Mouse (Mus musculus) lung, embryonic 14.5 days (tissue): ENCODE measurements at regions not wholly inside any gene's neighbourhood (a gene's known extent, or its start where the extent isn't known, plus 50 kb on each side); places are given as distances from the start of the nearest gene placed in this dataset.

Experiments used
- ATAC-seq: fragments of 200-750 bp; cut with Nextera tagmentation; 2 replicates; pipeline ENCODE4 v1.8.0; 2017; ENCODE audit warnings: mild to moderate bottlenecking, moderate TSS enrichment, moderate library complexity; ENCODE audit not compliant: insufficient read depth
- DNase-seq: peaks from one replicate; pipeline ENCODE4 v3.0.0-alpha.2; 2015
- H3K27ac ChIP-seq: fragments of 300-500 bp; sonication (generic); 2 replicates; pipeline ENCODE4 v1.5.1; 2014; ENCODE audit warnings: low read depth, mild to moderate bottlenecking, moderate library complexity
- H3K27me3 ChIP-seq: fragments of 300-500 bp; sonication (generic); 2 replicates; pipeline ENCODE4 v1.6.1; 2014; ENCODE audit warnings: low read length, control low read depth; ENCODE audit not compliant: insufficient read depth
- H3K36me3 ChIP-seq: fragments of 300-500 bp; sonication (generic); 2 replicates; pipeline ENCODE4 v1.6.1; 2014; ENCODE audit warnings: control low read depth; ENCODE audit not compliant: insufficient read depth
- H3K4me1 ChIP-seq: fragments of 300-500 bp; sonication (generic); 2 replicates; pipeline ENCODE4 v1.6.1; 2014; ENCODE audit warnings: antibody characterized with exemption, control low read depth; ENCODE audit not compliant: insufficient read depth
- H3K4me2 ChIP-seq: fragments of 300-500 bp; sonication (generic); 2 replicates; pipeline ENCODE4 v1.6.1; 2014; ENCODE audit warnings: mild to moderate bottlenecking
- H3K4me3 ChIP-seq: fragments of 300-500 bp; sonication (generic); 2 replicates; pipeline ENCODE4 v1.5.1; 2014; ENCODE audit warnings: low read depth, low read length
- H3K9ac ChIP-seq: fragments of 300-500 bp; sonication (generic); 2 replicates; pipeline ENCODE4 v1.6.1; 2014
- H3K9me3 ChIP-seq: fragments of 300-500 bp; sonication (generic); 2 replicates; pipeline ENCODE4 v1.6.1; 2016; ENCODE audit warnings: low read depth, low read length, control low read depth
- CTCF ChIP-seq: IDR thresholded peaks from 2 replicates; pipeline ENCODE4 v1.5.1; 2016; ENCODE audit warnings: antibody characterized with exemption, low read depth
- WGBS: fragments of 180-500 bp; shearing (Covaris S2); extraction: QIAGEN DNeasy Blood & Tissue Kit; methylation state at CpG from one replicate; pipeline ENCODE4 v1.1.7; 2014; 5-methylcytosine and 5-hydroxymethylcytosine counted together

GRCm38 (mm10) chr12:6022490-6022889 is 647.0 kb upstream of the Klhl29 start:
- TF ChIP-seq CTCF = no peak
- 56% methylated on average over 2 of the region's 2 CpGs for WGBS
- no peaks in the 10 kb centered on the region for H3K9me3 ChIP-seq

DNA sequence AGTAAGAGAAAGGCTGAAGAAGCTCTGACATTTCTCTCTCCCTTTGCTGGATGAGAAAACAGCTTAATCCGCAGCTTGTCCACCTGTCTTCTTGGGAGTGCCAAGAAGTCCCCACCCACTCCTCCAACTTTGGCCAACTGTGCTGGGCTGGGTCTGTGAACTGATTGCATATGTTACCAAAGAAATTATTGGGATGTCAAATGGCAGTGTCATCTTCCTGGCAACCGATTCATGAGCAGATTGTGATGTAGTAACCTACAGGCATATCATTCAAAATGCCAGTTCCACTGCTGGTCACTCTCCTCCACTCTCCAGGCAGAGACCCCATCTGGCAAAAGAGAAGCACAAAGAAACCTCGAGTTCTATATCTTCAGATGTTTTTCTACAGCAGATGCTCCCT is 625.5 kb upstream of the Klhl29 start:
- Histone ChIP-seq H3K4me3 (no peak overlapping the region), H3K4me1 (no peaks in the 10 kb centered on the region), H3K9ac (no peak overlapping the region), H3K36me3 (no peaks in the 10 kb centered on the region), H3K27me3 (no peaks in the 10 kb centered on the region), H3K9me3 (no peaks in the 10 kb centered on the region), H3K27ac (no peak overlapping the region), H3K4me2 (no peak overlapping the region)
- no peak for ATAC-seq
- no peak for DNase-seq
- TF ChIP-seq CTCF = no peak
- WGBS = 64% methylated on average over 3 of the region's 3 CpGs

More at GRCm38 (mm10) chr12:6022490-6022889, 647.0 kb upstream of the Klhl29 start:
- no peak for DNase-seq
- H3K36me3 ChIP-seq = no peaks in the 10 kb centered on the region
- no peak overlapping the region for H3K4me3 ChIP-seq
- ATAC-seq = no peak
- H3K9ac ChIP-seq = no peak overlapping the region
- H3K4me1 ChIP-seq = no peaks in the 10 kb centered on the region
- H3K27me3 ChIP-seq = no peaks in the 10 kb centered on the region
- no peak overlapping the region for H3K4me2 ChIP-seq
- no peak overlapping the region for H3K27ac ChIP-seq

- WGBS = 83% methylated on average over 5 of the region's 5 CpGs
- H3K27ac ChIP-seq = no peak overlapping the region
- no peak for TF ChIP-seq CTCF
- no peaks in the 10 kb centered on the region for H3K36me3 ChIP-seq
- no peak overlapping the region for H3K4me2 ChIP-seq
- H3K27me3 ChIP-seq = no peaks in the 10 kb centered on the region
- no peak for ATAC-seq
- no peak for DNase-seq
- H3K9ac ChIP-seq = no peak overlapping the region
- H3K9me3 ChIP-seq = no peaks in the 10 kb centered on the region
- no peak overlapping the region for H3K4me3 ChIP-seq
- no peaks in the 10 kb centered on the region for H3K4me1 ChIP-seq
These were observed 621.9 kb upstream of the Klhl29 start for GRCm38 (mm10) chr12:5997366-5997765.

- Histone ChIP-seq H3K27me3 (no peaks in the 10 kb centered on the region), H3K4me3 (no peak overlapping the region), H3K4me1 (no peaks in the 10 kb centered on the region), H3K9me3 (no peaks in the 10 kb centered on the region), H3K9ac (no peak overlapping the region), H3K27ac (no peak overlapping the region), H3K4me2 (no peak overlapping the region), H3K36me3 (no peaks in the 10 kb centered on the region)
- WGBS = 65% methylated on average over 6 of the region's 6 CpGs
- ATAC-seq (no peak), DNase-seq (no peak)
- TF ChIP-seq CTCF = no peak
These were observed 621.2 kb upstream of the Klhl29 start for GRCm38 (mm10) chr12:5996672-5997071.

GRCm38 (mm10) chr12:5983937-5984610 is 608.6 kb upstream of the Klhl29 start:
- TF ChIP-seq CTCF = no peak
- no peaks in the 10 kb centered on the region for H3K9me3 ChIP-seq
- H3K4me3 ChIP-seq = no peak overlapping the region
- DNase-seq = peak; percentile 61
- 40% methylated on average over 13 of the region's 13 CpGs for WGBS
- H3K9ac ChIP-seq = no peak overlapping the region
- H3K36me3 ChIP-seq = no peaks in the 10 kb centered on the region
- H3K4me2 ChIP-seq = no peak overlapping the region
- H3K4me1 ChIP-seq = no peaks in the 10 kb centered on the region
- H3K27me3 ChIP-seq = no peaks in the 10 kb centered on the region
- ATAC-seq = no peak
- H3K27ac ChIP-seq = no peak overlapping the region

- H3K9ac ChIP-seq = no peak overlapping the region
- no peaks in the 10 kb centered on the region for H3K36me3 ChIP-seq
- H3K9me3 ChIP-seq = no peaks in the 10 kb centered on the region
- no peak overlapping the region for H3K27ac ChIP-seq
- no peak overlapping the region for H3K4me2 ChIP-seq
- ATAC-seq (no peak), DNase-seq (no peak)
- no peak for TF ChIP-seq CTCF
- H3K4me3 ChIP-seq = no peak overlapping the region
- no peaks in the 10 kb centered on the region for H3K27me3 ChIP-seq
- 57% methylated on average over 1 of the region's 1 CpGs for WGBS
- no peaks in the 10 kb centered on the region for H3K4me1 ChIP-seq
These were observed 606.6 kb upstream of the Klhl29 start for GRCm38 (mm10) chr12:5982096-5982495.

GRCm38 (mm10) chr12:5975926-5976325 is 600.4 kb upstream of the Klhl29 start:
- Histone ChIP-seq H3K27ac (no peak overlapping the region), H3K36me3 (no peaks in the 10 kb centered on the region), H3K27me3 (no peaks in the 10 kb centered on the region), H3K4me1 (no peaks in the 10 kb centered on the region), H3K9me3 (no peaks in the 10 kb centered on the region), H3K4me3 (no peak overlapping the region), H3K4me2 (no peak overlapping the region), H3K9ac (no peak overlapping the region)
- 81% methylated on average over 4 of the region's 4 CpGs for whole genome bisulfite sequencing
- TF ChIP-seq CTCF = no peak
- DNase-seq (no peak), ATAC-seq (no peak)

GRCm38 (mm10) chr12:5969556-5969955 is 594.1 kb upstream of the Klhl29 start:
- no peak for DNase-seq
- no peaks in the 10 kb centered on the region for H3K36me3 ChIP-seq
- 66% methylated on average over 4 of the region's 4 CpGs for WGBS

More at GRCm38 (mm10) chr12:5969556-5969955, 594.1 kb upstream of the Klhl29 start:
- H3K27ac ChIP-seq = no peak overlapping the region
- no peaks in the 10 kb centered on the region for H3K4me1 ChIP-seq
- no peak overlapping the region for H3K4me2 ChIP-seq
- TF ChIP-seq CTCF = no peak
- no peaks in the 10 kb centered on the region for H3K27me3 ChIP-seq
- no peak overlapping the region for H3K4me3 ChIP-seq
- ATAC-seq = no peak
- no peaks in the 10 kb centered on the region for H3K9me3 ChIP-seq
- H3K9ac ChIP-seq = no peak overlapping the region
